Mouse (Mus musculus) midbrain, postnatal 0 days (tissue): ENCODE measurements at regions not wholly inside any gene's neighbourhood (a gene's known extent, or its start where the extent isn't known, plus 50 kb on each side); places are given as distances from the start of the nearest gene placed in this dataset.

Experiments used
- ATAC-seq: fragments of 200-750 bp; cut with Nextera tagmentation; 2 replicates; pipeline ENCODE4 v1.8.0; 2017; ENCODE audit warnings: moderate number of reproducible peaks, mild to moderate bottlenecking, moderate TSS enrichment, moderate library complexity; ENCODE audit not compliant: low FRiP score
- DNase-seq: peaks from one replicate; pipeline ENCODE4 v3.0.0-alpha.2; 2015; ENCODE audit warnings: low spot score
- H3K27ac ChIP-seq: fragments of 300-500 bp; sonication (generic); 2 replicates; pipeline ENCODE4 v1.5.1; 2014; ENCODE audit warnings: low read depth, mild to moderate bottlenecking, low read length, mixed read lengths
- H3K27me3 ChIP-seq: fragments of 300-500 bp; sonication (generic); 2 replicates; pipeline ENCODE4 v1.6.1; 2014; ENCODE audit warnings: low read length, control low read depth, mixed read lengths; ENCODE audit not compliant: insufficient read depth
- H3K36me3 ChIP-seq: fragments of 300-500 bp; sonication (generic); 2 replicates; pipeline ENCODE4 v1.6.1; 2014; ENCODE audit warnings: low read length, control low read depth, mixed read lengths; ENCODE audit not compliant: insufficient read depth
- H3K4me1 ChIP-seq: fragments of 300-500 bp; sonication (generic); 2 replicates; pipeline ENCODE4 v1.6.1; 2014; ENCODE audit warnings: mild to moderate bottlenecking, control low read depth, antibody characterized with exemption, low read length, mixed read lengths; ENCODE audit not compliant: insufficient read depth
- H3K4me2 ChIP-seq: fragments of 300-500 bp; sonication (generic); 2 replicates; pipeline ENCODE4 v1.6.1; 2014; ENCODE audit warnings: low read depth, mild to moderate bottlenecking, low read length, mixed read lengths; ENCODE audit not compliant: poor library complexity, severe bottlenecking
- H3K4me3 ChIP-seq: fragments of 300-500 bp; sonication (generic); 2 replicates; pipeline ENCODE4 v1.5.1; 2014; ENCODE audit warnings: low read depth, mild to moderate bottlenecking, low read length, moderate library complexity
- H3K9ac ChIP-seq: fragments of 300-500 bp; sonication (generic); replicated peaks from 2 replicates; pipeline ENCODE4 v1.6.1; 2014; ENCODE audit warnings: mild to moderate bottlenecking, low read length, moderate library complexity, mixed read lengths; ENCODE audit not compliant: poor library complexity, severe bottlenecking
- H3K9me3 ChIP-seq: fragments of 300-500 bp; sonication (generic); 2 replicates; pipeline ENCODE4 v1.6.1; 2016; ENCODE audit warnings: low read length, control low read depth
- CTCF ChIP-seq: IDR thresholded peaks from 2 replicates; pipeline ENCODE4 v1.5.1; 2016; ENCODE audit warnings: antibody characterized with exemption, mild to moderate bottlenecking
- WGBS: fragments of 180-500 bp; shearing (Covaris S2); extraction: QIAGEN DNeasy Blood & Tissue Kit; methylation state at CpG from one replicate; pipeline ENCODE4 v1.1.7; 2014; 5-methylcytosine and 5-hydroxymethylcytosine counted together

DNA sequence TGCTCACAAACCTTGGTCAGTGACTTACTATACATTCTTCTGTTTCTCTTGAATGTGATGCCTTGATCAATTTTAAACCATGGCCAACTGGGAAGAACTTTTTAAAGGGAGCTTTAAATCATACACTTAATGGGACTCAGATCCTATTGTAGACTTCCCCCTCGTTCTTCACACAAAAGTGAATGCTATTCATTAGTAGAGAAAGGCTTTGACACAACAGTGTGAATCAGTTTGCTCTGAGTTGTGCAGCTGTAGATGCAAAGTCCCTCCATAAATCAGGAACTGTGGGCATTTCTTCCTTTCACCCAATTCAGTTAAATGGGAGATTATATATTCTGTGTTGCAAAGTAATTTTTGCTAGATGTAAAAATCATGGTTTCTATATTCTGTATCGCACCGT, 831.6 kb upstream of the Epha7 start:
- H3K27me3 ChIP-seq, result peaks cover 16% of the 10 kb centered on the region
- WGBS, result 69% methylated on average over 3 of the region's 3 CpGs
- no peaks in the 10 kb centered on the region for H3K4me1 ChIP-seq
- H3K36me3 ChIP-seq, result no peaks in the 10 kb centered on the region
- no peak overlapping the region for H3K27ac ChIP-seq
- no peak overlapping the region for H3K4me2 ChIP-seq
- no peak for TF ChIP-seq CTCF
- ATAC-seq (no peak), DNase-seq (no peak)
- no peak overlapping the region for H3K9ac ChIP-seq
- no peaks in the 10 kb centered on the region for H3K9me3 ChIP-seq
- no peak overlapping the region for H3K4me3 ChIP-seq

DNA sequence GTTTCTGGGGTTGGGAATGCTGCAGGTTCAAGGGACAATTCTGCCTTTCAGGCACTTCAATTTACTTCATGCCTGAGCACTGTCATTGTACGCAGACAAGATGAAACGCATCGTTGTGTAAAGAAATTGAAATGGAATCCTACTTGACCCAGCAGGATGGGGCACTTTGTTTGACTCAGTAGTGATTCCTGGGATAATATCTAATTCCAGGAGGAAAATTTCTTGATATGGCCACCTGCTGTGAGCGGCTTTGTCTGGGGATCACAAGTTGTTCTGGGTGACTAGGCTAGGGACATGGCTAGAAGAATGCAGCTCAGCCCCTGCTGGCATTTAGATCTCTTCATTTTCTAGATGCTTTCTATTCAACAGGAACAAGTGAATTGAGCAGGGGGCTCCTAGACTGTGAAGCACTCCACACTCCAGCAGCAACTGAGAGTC, 824.9 kb upstream of the Epha7 start:
- no peak overlapping the region for H3K4me2 ChIP-seq
- DNase-seq (peak; percentile 6), ATAC-seq (no peak)

DNA sequence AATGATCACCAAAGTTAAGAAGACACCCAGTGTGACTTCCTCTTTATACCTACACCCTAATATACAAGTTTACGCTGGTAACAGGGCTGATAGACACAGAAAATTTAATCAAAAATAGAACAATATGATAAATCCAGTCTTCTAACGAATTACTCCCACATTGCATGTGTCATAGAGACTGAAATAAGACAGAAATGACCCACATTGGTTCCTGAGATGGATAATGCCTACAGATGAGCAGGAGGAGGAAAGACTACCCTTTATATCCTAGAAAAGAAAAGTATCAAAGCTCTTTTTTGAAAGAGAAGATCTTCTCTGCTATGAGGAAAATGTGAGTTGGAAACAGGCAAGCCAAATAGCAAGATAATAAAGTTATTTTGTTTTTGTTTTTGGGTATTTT, 818.5 kb upstream of the Epha7 start:
- Histone ChIP-seq H3K4me2 (no peak overlapping the region), H3K4me3 (no peak overlapping the region), H3K27ac (no peak overlapping the region), H3K9me3 (no peaks in the 10 kb centered on the region), H3K4me1 (no peaks in the 10 kb centered on the region), H3K36me3 (no peaks in the 10 kb centered on the region), H3K9ac (no peak overlapping the region), H3K27me3 (no peaks in the 10 kb centered on the region)
- DNase-seq (no peak), ATAC-seq (no peak)
- WGBS, result 72% methylated on average over 2 of the region's 2 CpGs
- no peak for TF ChIP-seq CTCF

More for the DNA sequence above, 824.9 kb upstream of the Epha7 start:
- Histone ChIP-seq H3K9ac (no peak overlapping the region), H3K9me3 (no peaks in the 10 kb centered on the region), H3K36me3 (no peaks in the 10 kb centered on the region), H3K4me1 (no peaks in the 10 kb centered on the region), H3K27me3 (peaks cover 14% of the 10 kb centered on the region), H3K27ac (no peak overlapping the region), H3K4me3 (no peak overlapping the region)
- no peak for TF ChIP-seq CTCF
- 17% methylated on average over 4 of the region's 4 CpGs for WGBS

DNA sequence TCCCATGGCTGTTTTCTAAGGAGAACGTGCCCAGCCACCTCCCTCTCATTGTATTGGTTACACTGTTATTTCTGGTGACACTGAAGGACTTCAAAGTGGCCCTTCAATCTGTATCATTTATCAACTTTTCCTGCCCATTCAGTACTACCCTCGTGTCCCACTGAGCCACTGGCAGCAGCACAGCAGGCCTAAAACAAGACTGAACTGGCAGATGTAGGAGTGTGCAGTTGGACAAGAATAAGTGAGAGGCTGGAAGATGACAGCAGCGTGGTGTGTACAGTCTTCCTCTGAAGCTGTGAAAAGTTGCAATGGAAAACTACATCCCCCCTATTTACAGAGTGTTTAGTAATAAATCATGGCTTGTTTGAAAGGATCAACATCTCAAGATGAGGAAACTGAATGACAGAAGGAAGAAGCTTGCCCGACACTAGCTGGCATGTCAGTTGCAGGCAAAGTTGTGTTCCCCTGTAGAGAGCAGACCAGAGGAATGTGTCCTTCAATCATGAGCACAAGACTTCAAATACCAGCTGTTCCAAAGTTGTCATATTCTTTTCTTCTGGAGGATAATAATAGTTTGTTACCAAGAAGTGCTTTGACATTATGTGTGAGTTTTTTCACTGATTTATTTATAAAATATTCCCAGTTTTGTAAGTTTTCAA, 811.0 kb upstream of the Epha7 start:
- no peak overlapping the region for H3K9ac ChIP-seq
- no peak for ATAC-seq
- WGBS, result 52% methylated on average over 4 of the region's 4 CpGs
- no peaks in the 10 kb centered on the region for H3K9me3 ChIP-seq
- H3K27me3 ChIP-seq, result no peaks in the 10 kb centered on the region
- no peak overlapping the region for H3K4me2 ChIP-seq
- no peaks in the 10 kb centered on the region for H3K36me3 ChIP-seq
- TF ChIP-seq CTCF, result no peak
- H3K4me3 ChIP-seq, result no peak overlapping the region
- no peak overlapping the region for H3K27ac ChIP-seq
- DNase-seq, result no peak
- H3K4me1 ChIP-seq, result no peaks in the 10 kb centered on the region
